Comparison of ENCODE assay signal across 9 mouse cellular contexts in genomic region chr3:30506329-30507027, GRCm38 (mm10). TPM values are rescaled to one million over a fixed set of nuclear protein-coding genes. Genes with fewer than 3 reads are reported as not detected.
DNase-seq lines count a peak whose midpoint lies in the region; ATAC-seq and TF ChIP-seq lines count a peak whose summit lies in the region.
"Had no signal": no experiment of that assay in that cellular context is flagged by ENCODE, and none has a peak within 500 bp of the region (broad histone marks: within the 10 kb centered on the region; RNA-seq: fewer than 3 reads in every experiment).

No protein-coding gene starts in this region.

- TF ChIP-seq CTCF in kidney, postnatal 0 days (IDR thresholded peaks at IDR 0.05; ENCODE audit: low read depth), result no peak
- TF ChIP-seq CTCF in embryonic fibroblast, embryonic 13.5 days (IDR thresholded peaks at IDR 0.05; ENCODE audit: borderline replicate concordance, insufficient read depth, low read length), result no peak

- DNase-seq in kidney, postnatal 0 days (ENCODE audit: low spot score), result peak; percentile 37
- DNase-seq in kidney, adult 8-10 months, result no peak
- no peak for DNase-seq in urinary bladder, adult 2 months (ENCODE audit: low spot score)
- no peak for DNase-seq in testis, postnatal 10 days (ENCODE audit: low spot score)

- H3K36me3 ChIP-seq in kidney, postnatal 0 days (ENCODE audit: insufficient read depth, low read length), result no peaks in the 10 kb centered on the region
- no peaks in the 10 kb centered on the region for H3K36me3 ChIP-seq in intestine, embryonic 16.5 days (ENCODE audit: control insufficient read depth, insufficient read depth, low read length)
- no peaks in the 10 kb centered on the region for H3K36me3 ChIP-seq in neural tube, embryonic 13.5 days

- 9% methylated on average over 17 of the region's 17 CpGs for WGBS in kidney, postnatal 0 days
- WGBS in intestine, embryonic 16.5 days, result 10% methylated on average over 17 of the region's 17 CpGs
- 3% methylated on average over 17 of the region's 17 CpGs for WGBS in neural tube, embryonic 13.5 days

- no peak for ATAC-seq in kidney, postnatal 0 days (replicated peaks; ENCODE audit: low FRiP score, low read depth)
- no peak for ATAC-seq in intestine, embryonic 16.5 days
- ATAC-seq in neural tube, embryonic 13.5 days (ENCODE audit: low read depth), result no peak
- ATAC-seq in megakaryocyte progenitor cell, adult 5-6 weeks (replicated peaks; ENCODE audit: poor library complexity), result no peak

- H3K4me3 ChIP-seq in kidney, postnatal 0 days (replicated peaks; ENCODE audit: low read depth, low read length), result peak overlapping the region; percentile 52
- H3K4me3 ChIP-seq in embryonic fibroblast, embryonic 13.5 days (ENCODE audit: insufficient read depth, low read length), result peak overlapping the region; percentile 72
- peak overlapping the region; percentile 60 for H3K4me3 ChIP-seq in intestine, embryonic 16.5 days (ENCODE audit: low read length)
- H3K4me3 ChIP-seq in neural tube, embryonic 13.5 days, result peak overlapping the region; percentile 50
- H3K4me3 ChIP-seq: erythroblast, embryonic 14.5 days had no signal

- H3K9me3 ChIP-seq in kidney, postnatal 0 days (replicated peaks; ENCODE audit: low read length), result no peaks in the 10 kb centered on the region
- no peaks in the 10 kb centered on the region for H3K9me3 ChIP-seq in intestine, embryonic 16.5 days (ENCODE audit: control insufficient read depth, low read length)
- H3K9me3 ChIP-seq in neural tube, embryonic 13.5 days, result no peaks in the 10 kb centered on the region

- H3K9ac ChIP-seq in kidney, postnatal 0 days (ENCODE audit: low read depth, low read length), result peak overlapping the region; percentile 76
- H3K9ac ChIP-seq in intestine, embryonic 16.5 days (ENCODE audit: low read depth, low read length), result peak overlapping the region; percentile 34
- H3K9ac ChIP-seq in neural tube, embryonic 13.5 days, result no peak overlapping the region; the same call in 1 of the 2 replicates

- H3K4me2 ChIP-seq in kidney, postnatal 0 days (ENCODE audit: low read length), result peak overlapping the region; percentile 73
- peak overlapping the region; percentile 92 for H3K4me2 ChIP-seq in intestine, embryonic 16.5 days (ENCODE audit: low read depth, low read length)
- peak overlapping the region; percentile 76 for H3K4me2 ChIP-seq in neural tube, embryonic 13.5 days

- H3K27ac ChIP-seq in kidney, postnatal 0 days, result peak overlapping the region; percentile 93
- H3K27ac ChIP-seq in embryonic fibroblast, embryonic 13.5 days (ENCODE audit: insufficient read depth, low read length), result peak overlapping the region; percentile 65
- H3K27ac ChIP-seq in intestine, embryonic 16.5 days (ENCODE audit: low read length), result no peak overlapping the region
- H3K27ac ChIP-seq in neural tube, embryonic 13.5 days (replicated peaks), result peak overlapping the region; percentile 70

- TF ChIP-seq POLR2A in embryonic fibroblast, embryonic 13.5 days (IDR thresholded peaks at IDR 0.05; ENCODE audit: low read depth, low read length), result no peak

- peaks cover 5% of the 10 kb centered on the region; the same call in 1 of the 2 replicates for H3K27me3 ChIP-seq in kidney, postnatal 0 days (ENCODE audit: insufficient read depth, low read length)
- H3K27me3 ChIP-seq in intestine, embryonic 16.5 days (replicated peaks; ENCODE audit: control insufficient read depth, insufficient read depth, low read length), result peaks cover 53% of the 10 kb centered on the region
- peaks cover 77% of the 10 kb centered on the region for H3K27me3 ChIP-seq in neural tube, embryonic 13.5 days

- peaks cover 11% of the 10 kb centered on the region for H3K4me1 ChIP-seq in kidney, postnatal 0 days (replicated peaks; ENCODE audit: insufficient read depth, low read length)
- H3K4me1 ChIP-seq in embryonic fibroblast, embryonic 13.5 days (ENCODE audit: control insufficient read depth, insufficient read depth, low read length), result peaks cover 10% of the 10 kb centered on the region
- H3K4me1 ChIP-seq in intestine, embryonic 16.5 days (ENCODE audit: control insufficient read depth, insufficient read depth, low read length), result peaks cover 23% of the 10 kb centered on the region
- peaks cover 38% of the 10 kb centered on the region for H3K4me1 ChIP-seq in neural tube, embryonic 13.5 days (replicated peaks)

RNA-seq across cellular contexts. Expression of gene Mecom, which starts 41.3 kb away (rescaled TPM):
- polyA plus RNA-seq in kidney, postnatal 0 days (2015; fragmentation: Nextera tagmentation; extraction: Ambion mirVana), result 54.7 and 58.1 TPM in 2 replicates
- polyA plus RNA-seq in embryonic fibroblast, embryonic 13.5 days (2011; ENCODE audit: insufficient read length, low read depth, missing spikeins), result 59.6 and 74.4 TPM in 2 replicates
- polyA plus RNA-seq in intestine, embryonic 16.5 days (2015; fragmentation: Nextera tagmentation; extraction: Ambion mirVana), result 10.2 and 11.5 TPM in 2 replicates
- polyA plus RNA-seq in neural tube, embryonic 13.5 days (2015; fragmentation: Nextera tagmentation; extraction: Ambion mirVana), result 8.9 and 11.6 TPM in 2 replicates
- 48.8 and 53.3 TPM in 2 replicates for polyA plus RNA-seq in urinary bladder, adult 2 months (2012; rRNA removed)
- total RNA-seq in megakaryocyte progenitor cell, adult 5-6 weeks (2015), result 0.54 and 4.0 TPM in 2 replicates
- total RNA-seq in megakaryocyte progenitor cell, adult 5-6 weeks (2017), result 0.17 and 2.3 TPM in 2 replicates
